15 mouse cellular contexts compared by ENCODE assay signal in the genomic region with DNA sequence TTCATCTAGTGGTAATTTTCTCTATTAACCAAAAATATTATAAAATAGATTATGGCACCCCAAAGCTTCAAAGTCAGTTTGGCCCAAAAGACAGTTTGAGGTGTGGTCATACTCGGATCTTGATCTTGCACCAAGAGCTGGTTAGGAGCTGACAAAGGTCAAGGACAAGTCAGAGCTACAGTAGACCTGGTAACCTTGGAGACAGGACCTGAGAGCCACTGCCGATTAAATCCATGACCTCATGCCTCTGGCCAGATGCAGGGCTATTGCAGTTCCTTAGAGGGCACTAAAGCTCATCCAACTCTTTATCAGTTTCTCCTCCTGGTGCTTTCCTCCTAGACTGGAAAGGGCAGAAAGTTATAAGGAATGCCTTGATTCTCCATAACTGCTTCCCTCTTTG.
"Had no signal": no experiment of that assay in that cellular context is flagged by ENCODE, and none has a peak within 500 bp of the region (broad histone marks: within the 10 kb centered on the region; RNA-seq: fewer than 3 reads in every experiment).

No protein-coding gene starts in this region.

- H3K27me3 ChIP-seq: neural tube, embryonic 15.5 days; stomach, embryonic 15.5 days had no signal

- H3K9me3 ChIP-seq: neural tube, embryonic 15.5 days; stomach, embryonic 15.5 days had no signal

- H3K4me1 ChIP-seq: neural tube, embryonic 15.5 days; stomach, embryonic 15.5 days had no signal

- H3K27ac ChIP-seq: neural tube, embryonic 15.5 days; stomach, embryonic 15.5 days; stomach, postnatal 0 days had no signal

- H3K36me3 ChIP-seq: neural tube, embryonic 15.5 days; stomach, embryonic 15.5 days had no signal

- H3K4me2 ChIP-seq: neural tube, embryonic 15.5 days; stomach, embryonic 15.5 days had no signal

- H3K9ac ChIP-seq: neural tube, embryonic 15.5 days; stomach, embryonic 15.5 days had no signal

- H3K4me3 ChIP-seq: neural tube, embryonic 15.5 days; stomach, embryonic 15.5 days had no signal

- DNase-seq: retina, postnatal 1 day; right cerebral cortex, adult 18-20 months; right cerebral cortex, postnatal 14 days; right cerebral cortex, postnatal 25 days; right cerebral cortex, postnatal 4 days; spleen, adult 18-20 months; thymus, adult 18-20 months; thymus, adult 2 months; thymus, postnatal 14 days; thymus, postnatal 25 days; thymus, postnatal 36 days; thymus, postnatal 4 days had no signal
